Mouse (Mus musculus) liver, embryonic 11.5 days (tissue): ENCODE measurements around the gene Pck1. TPM values are rescaled to one million over a fixed set of nuclear protein-coding genes. Genes with fewer than 3 reads are reported as not detected.
"Not testable (repeated sequence)": the region's sequence is repeated elsewhere in the genome, so short reads cannot be mapped to it uniquely, and the experiment has no call there.

Experiments
- ATAC-seq: fragments of 200-750 bp; cut with Nextera tagmentation; replicated peaks from 2 replicates; pipeline ENCODE4 v1.8.0; 2017; ENCODE audit warnings: moderate number of reproducible peaks, mild to moderate bottlenecking, moderate TSS enrichment, moderate library complexity; ENCODE audit not compliant: low FRiP score
- DNase-seq: peaks from one replicate; pipeline ENCODE4 v3.0.0-alpha.2; 2017; ENCODE audit warnings: low spot score
- H3K27ac ChIP-seq: fragments of 300-500 bp; sonication (generic); 2 replicates; pipeline ENCODE4 v1.5.1; 2014; ENCODE audit warnings: mild to moderate bottlenecking, low read depth, low read length, control low read depth
- H3K27me3 ChIP-seq: fragments of 300-500 bp; sonication (generic); replicated peaks from 2 replicates; pipeline ENCODE4 v1.6.1; 2014; ENCODE audit warnings: low read length, mixed read lengths; ENCODE audit not compliant: control insufficient read depth, insufficient read depth
- H3K36me3 ChIP-seq: fragments of 300-500 bp; sonication (generic); 2 replicates; pipeline ENCODE4 v1.6.1; 2014; ENCODE audit warnings: mild to moderate bottlenecking, low read length, moderate library complexity, mixed read lengths; ENCODE audit not compliant: control insufficient read depth, insufficient read depth
- H3K4me1 ChIP-seq: fragments of 300-500 bp; sonication (generic); replicated peaks from 2 replicates; pipeline ENCODE4 v1.6.1; 2014; ENCODE audit warnings: low read length, mixed read lengths; ENCODE audit not compliant: control insufficient read depth, insufficient read depth
- H3K4me2 ChIP-seq: fragments of 300-500 bp; sonication (generic); 2 replicates; pipeline ENCODE4 v1.6.1; 2014; ENCODE audit warnings: mild to moderate bottlenecking, control low read depth, moderate library complexity
- H3K4me3 ChIP-seq: fragments of 300-500 bp; sonication (generic); 2 replicates; pipeline ENCODE4 v1.5.1; 2014; ENCODE audit warnings: low read depth, low read length, control low read depth
- H3K9ac ChIP-seq: fragments of 300-500 bp; sonication (generic); 2 replicates; pipeline ENCODE4 v1.6.1; 2014; ENCODE audit warnings: low read depth, low read length, control low read depth
- H3K9me3 ChIP-seq: fragments of 300-500 bp; sonication (generic); 2 replicates; pipeline ENCODE4 v1.6.1; 2016; ENCODE audit warnings: low read length, inconsistent platforms, mixed read lengths; ENCODE audit not compliant: control insufficient read depth
- WGBS: fragments of 180-500 bp; shearing (Covaris S2); extraction: QIAGEN DNeasy Blood & Tissue Kit; methylation state at CpG from one replicate; pipeline ENCODE4 v1.1.7; 2014; 5-methylcytosine and 5-hydroxymethylcytosine counted together
- polyA plus RNA-seq: library from polyadenylated mRNA; unstranded; fragments of >200 nt; fragmentation: Nextera tagmentation; extraction: Ambion mirVana; gene quantifications from 2 replicates; pipeline ENCODE4 v1.2.1, GENCODE M21; 2014

Gene Pck1
- polyA plus RNA-seq, result 0.17 and 0.23 TPM in 2 replicates

GRCm38 (mm10) chr2:173152436-173153151 lies at the start of gene Pck1:
Gene Pck1, plus strand, starts transcription at chr2:173153048.
- DNase-seq (no peak), ATAC-seq (peak; percentile 66)
- Histone ChIP-seq H3K9me3 (no peaks in the 10 kb centered on the region), H3K4me1 (no peaks in the 10 kb centered on the region), H3K4me3 (no peak within 1 kb of the TSS), H3K27ac (no peak within 1 kb of the TSS), H3K9ac (no peak within 1 kb of the TSS), H3K36me3 (no peaks in the 10 kb centered on the region), H3K27me3 (no peaks in the 10 kb centered on the region), H3K4me2 (no peak within 1 kb of the TSS)
- 70% methylated on average over 13 of the region's 13 CpGs for WGBS

- no peak for ATAC-seq
- H3K4me2 ChIP-seq, result no peak overlapping the region
- H3K27me3 ChIP-seq, result peaks cover 11% of the 10 kb centered on the region; the same call in 1 of the 2 replicates
- H3K9ac ChIP-seq, result no peak overlapping the region
- 82% methylated on average over 9 of the region's 9 CpGs for WGBS
- no peak for DNase-seq
- H3K36me3 ChIP-seq, result no peaks in the 10 kb centered on the region
- H3K4me1 ChIP-seq, result no peaks in the 10 kb centered on the region
- no peaks in the 10 kb centered on the region for H3K9me3 ChIP-seq
- no peak overlapping the region for H3K27ac ChIP-seq
- H3K4me3 ChIP-seq, result no peak overlapping the region
Observed at GRCm38 (mm10) chr2:173106409-173106808, 46.4 kb upstream of the Pck1 start.

GRCm38 (mm10) chr2:173106889-173107785 lies 45.7 kb upstream of the Pck1 start:
- H3K27me3 ChIP-seq, result peaks cover 7% of the 10 kb centered on the region; the same call in 1 of the 2 replicates
- H3K36me3 ChIP-seq, result no peaks in the 10 kb centered on the region
- H3K9me3 ChIP-seq, result no peaks in the 10 kb centered on the region
- WGBS, result 18% methylated on average over 14 of the region's 14 CpGs
- H3K4me3 ChIP-seq, result no peak overlapping the region
- no peak overlapping the region for H3K9ac ChIP-seq
- no peak overlapping the region for H3K27ac ChIP-seq
- H3K4me1 ChIP-seq, result no peaks in the 10 kb centered on the region
- no peak overlapping the region for H3K4me2 ChIP-seq
- DNase-seq, result peak; percentile 43
- ATAC-seq, result 0 out of 2 replicates have a peak, but pooled peaks have one; percentile 29

GRCm38 (mm10) chr2:173108509-173109190 lies 44.2 kb upstream of the Pck1 start:
- ATAC-seq (no peak), DNase-seq (no peak)
- WGBS, result 61% methylated on average over 6 of the region's 6 CpGs
- Histone ChIP-seq H3K36me3 (no peaks in the 10 kb centered on the region), H3K27ac (no peak overlapping the region), H3K4me2 (no peak overlapping the region), H3K9me3 (no peaks in the 10 kb centered on the region), H3K4me1 (no peaks in the 10 kb centered on the region), H3K9ac (no peak overlapping the region), H3K27me3 (peaks cover 7% of the 10 kb centered on the region; the same call in 1 of the 2 replicates), H3K4me3 (no peak overlapping the region)

- 86% methylated on average over 7 of the region's 7 CpGs for WGBS
- Histone ChIP-seq H3K9ac (no peak overlapping the region), H3K4me2 (no peak overlapping the region), H3K4me3 (no peak overlapping the region), H3K9me3 (no peaks in the 10 kb centered on the region), H3K4me1 (no peaks in the 10 kb centered on the region), H3K27ac (no peak overlapping the region), H3K27me3 (peaks cover 7% of the 10 kb centered on the region; the same call in 1 of the 2 replicates), H3K36me3 (no peaks in the 10 kb centered on the region)
- no peak for DNase-seq
- ATAC-seq, result no peak
Observed at GRCm38 (mm10) chr2:173109510-173109909, 43.3 kb upstream of the Pck1 start.

- Histone ChIP-seq H3K9ac (no peak overlapping the region), H3K36me3 (no peaks in the 10 kb centered on the region), H3K4me2 (no peak overlapping the region), H3K9me3 (no peaks in the 10 kb centered on the region), H3K4me3 (no peak overlapping the region), H3K27ac (no peak overlapping the region), H3K27me3 (peaks cover 7% of the 10 kb centered on the region; the same call in 1 of the 2 replicates), H3K4me1 (no peaks in the 10 kb centered on the region)
- ATAC-seq, result no peak
- 83% methylated on average over 9 of the region's 9 CpGs for WGBS
- no peak for DNase-seq
Observed at GRCm38 (mm10) chr2:173110571-173110970, 42.3 kb upstream of the Pck1 start.

- not testable (repeated sequence) for ATAC-seq, H3K4me2 ChIP-seq, H3K36me3 ChIP-seq, H3K27ac ChIP-seq, H3K4me3 ChIP-seq, H3K9ac ChIP-seq, DNase-seq, H3K4me1 ChIP-seq, H3K27me3 ChIP-seq, H3K9me3 ChIP-seq
- WGBS, result 58% methylated on average over 3 of the region's 3 CpGs
Observed at GRCm38 (mm10) chr2:173113796-173114195, 39.1 kb upstream of the Pck1 start.
